Mouse (Mus musculus): ENCODE measurements around the gene Igfn1.

Igfn1 gene

DNA sequence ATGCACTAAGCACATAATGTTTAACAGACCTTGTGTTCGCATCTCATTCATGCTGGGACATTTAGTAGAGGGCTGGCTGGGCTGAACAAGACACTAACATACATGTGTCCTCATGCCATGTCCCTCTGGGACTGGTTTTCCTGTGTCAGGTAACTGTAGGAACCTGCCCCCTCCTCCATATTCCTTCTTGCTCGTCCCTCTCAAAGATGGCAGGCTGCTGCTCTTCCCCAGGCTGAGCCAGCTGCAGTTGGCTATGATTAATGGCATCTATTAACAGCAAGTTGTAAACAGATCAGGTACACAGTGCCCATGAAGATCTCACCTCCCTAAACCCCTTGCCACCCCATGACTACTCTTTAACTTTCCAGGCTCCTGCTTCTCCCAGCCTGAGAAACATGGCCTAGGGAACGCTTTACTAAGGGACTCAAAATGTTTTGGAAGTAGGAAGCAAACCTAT is at the start of gene Igfn1:
Gene Igfn1 (minus strand): TSS at position 51 of the 457 bp plus-strand sequence.
- no peak for DNase-seq (ENCODE audit: low spot score)

- no peak for DNase-seq (ENCODE audit: low spot score)
Measured at GRCm38 (mm10) chr1:136055771-136056170, 49.6 kb upstream of the Igfn1 start.

GRCm38 (mm10) chr1:136052547-136052946 is 46.4 kb upstream of the Igfn1 start, which contains the start of gene Cacna1s:
Gene Cacna1s (plus strand): TSS chr1:136052750.
- DNase-seq (ENCODE audit: low spot score), result no peak

- peak; percentile 70 for DNase-seq (ENCODE audit: low spot score)
Measured at GRCm38 (mm10) chr1:136051465-136051864, 45.3 kb upstream of the Igfn1 start.

- peak; percentile 11 for DNase-seq (ENCODE audit: low spot score)
Measured at GRCm38 (mm10) chr1:136051013-136051315, 44.8 kb upstream of the Igfn1 start.

DNA sequence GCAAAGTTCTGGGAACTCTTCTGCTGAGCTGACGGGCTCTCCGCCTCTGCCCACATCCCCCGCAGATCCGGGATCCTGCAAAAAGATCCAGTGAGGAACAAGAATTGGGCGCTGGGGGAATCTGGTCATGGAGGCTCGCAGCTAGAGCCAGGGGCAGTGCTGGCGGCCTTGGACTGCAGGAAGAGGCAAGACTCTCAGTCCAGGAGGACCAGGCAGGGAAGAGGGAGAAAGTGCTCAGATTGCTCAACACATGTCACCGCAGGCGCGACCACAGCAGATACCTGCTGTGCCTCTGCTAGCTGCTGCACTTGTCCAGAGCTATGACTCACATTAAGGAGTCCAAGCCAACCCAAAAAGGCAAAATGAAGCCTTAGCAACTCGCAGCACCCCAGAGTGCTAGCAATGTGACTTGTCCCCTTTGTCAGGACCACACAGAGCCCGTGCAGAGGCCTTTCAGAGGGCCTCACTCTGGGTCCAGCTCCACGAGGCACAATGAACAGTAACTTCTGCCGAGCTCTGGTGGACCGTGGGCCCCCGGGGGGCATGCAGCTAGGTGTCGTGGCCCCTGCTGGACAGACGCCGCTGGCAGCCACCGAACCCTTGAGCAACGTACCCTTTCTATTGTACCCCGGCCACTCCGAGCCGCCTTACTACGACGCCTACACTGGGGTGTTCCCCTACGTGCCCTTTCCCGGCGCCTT is 44.3 kb upstream of the Igfn1 start, which contains the start of gene Ascl5:
Gene Ascl5 (plus strand): TSS at position 493 of the 701 bp plus-strand sequence.
- DNase-seq (ENCODE audit: low spot score), result no peak

DNA sequence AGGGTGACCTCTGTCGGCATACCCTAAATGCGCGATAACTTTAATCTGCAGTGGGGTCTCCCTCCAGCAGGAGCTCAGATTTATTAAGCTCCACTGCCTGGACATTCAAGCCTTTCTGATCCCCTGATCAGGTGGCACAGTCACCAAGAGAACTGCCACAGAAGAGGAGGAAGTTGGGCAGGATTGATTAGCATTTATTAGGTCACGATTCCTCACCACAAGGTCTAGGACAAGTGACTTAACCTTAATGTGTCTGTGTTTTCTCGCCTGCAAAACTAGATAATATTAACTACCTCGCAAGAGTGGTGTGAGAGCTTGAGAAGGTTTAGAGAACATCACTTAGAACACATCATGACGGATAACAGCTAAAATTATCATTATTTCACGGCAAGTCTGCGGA is 41.8 kb upstream of the Igfn1 start:
- DNase-seq (ENCODE audit: low spot score), result no peak

GRCm38 (mm10) chr1:136047432-136047831 is 41.3 kb upstream of the Igfn1 start:
- DNase-seq (ENCODE audit: low spot score), result no peak

- peak; percentile 26 for DNase-seq (ENCODE audit: low spot score)
Measured at GRCm38 (mm10) chr1:136045774-136046173, 39.6 kb upstream of the Igfn1 start.

DNA sequence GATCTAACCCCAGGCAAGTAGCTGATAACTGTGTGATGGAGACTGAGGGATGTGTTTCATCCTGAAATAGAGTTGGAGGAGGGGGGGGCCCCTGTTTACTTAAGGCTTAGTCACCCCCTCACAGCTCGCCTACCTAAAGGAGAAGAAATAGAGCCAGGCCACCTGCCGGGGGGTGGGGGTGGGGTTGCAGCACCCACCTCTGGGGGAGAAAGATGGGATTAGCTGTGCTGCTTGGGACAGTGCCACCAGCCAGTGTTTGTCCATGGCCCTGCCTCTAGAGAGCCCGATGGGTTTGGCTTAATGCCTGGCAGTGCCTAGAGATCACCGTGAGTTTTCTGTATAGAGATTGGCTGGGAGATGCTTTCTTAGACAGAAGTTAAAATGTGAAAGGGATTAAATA is 34.7 kb upstream of the Igfn1 start:
- no peak for DNase-seq (ENCODE audit: low spot score)

DNA sequence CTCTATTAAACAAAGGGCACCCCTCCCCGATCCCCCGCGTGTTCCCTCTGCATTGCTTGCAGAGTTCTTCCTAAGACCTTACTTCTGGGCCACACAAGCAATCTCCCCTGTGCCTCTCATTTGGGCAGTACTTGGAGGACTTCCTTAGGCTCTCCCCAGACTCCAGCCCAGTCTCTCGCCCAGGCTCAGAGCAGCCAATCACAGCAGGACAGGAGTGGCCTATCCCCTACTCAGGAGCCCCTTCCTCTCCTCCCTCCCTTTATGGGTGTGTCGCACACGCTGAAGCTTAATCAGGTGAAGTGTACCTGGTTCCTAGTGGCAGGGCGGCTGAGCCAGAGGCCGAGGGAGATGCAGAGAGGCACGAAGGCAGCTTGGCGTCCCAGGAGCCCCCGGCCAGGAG is 34.3 kb upstream of the Igfn1 start:
- no peak for DNase-seq (ENCODE audit: low spot score)

GRCm38 (mm10) chr1:136038746-136039538 is 32.8 kb upstream of the Igfn1 start:
- DNase-seq (ENCODE audit: low spot score), result no peak

DNA sequence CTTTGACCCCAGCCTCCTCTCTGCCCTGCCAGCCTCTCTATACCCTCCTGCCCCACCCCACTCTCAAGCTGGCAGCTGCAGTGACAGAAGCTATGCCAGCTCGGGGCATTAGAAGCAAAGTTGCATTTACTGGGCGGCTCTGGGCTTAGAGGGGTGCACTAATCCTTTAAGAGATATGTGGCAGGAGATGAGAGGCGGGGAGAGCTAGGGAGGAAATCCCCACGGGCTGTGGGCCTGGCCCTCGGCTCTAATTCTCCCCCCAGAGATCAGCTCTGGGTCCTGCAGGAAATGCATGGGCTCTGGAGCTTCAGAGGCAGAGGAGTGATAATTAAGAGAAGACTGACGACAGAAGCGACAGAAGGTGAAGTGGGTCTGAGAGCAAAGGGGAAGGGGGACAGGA is 26.8 kb upstream of the Igfn1 start:
- DNase-seq (ENCODE audit: low spot score), result no peak

DNA sequence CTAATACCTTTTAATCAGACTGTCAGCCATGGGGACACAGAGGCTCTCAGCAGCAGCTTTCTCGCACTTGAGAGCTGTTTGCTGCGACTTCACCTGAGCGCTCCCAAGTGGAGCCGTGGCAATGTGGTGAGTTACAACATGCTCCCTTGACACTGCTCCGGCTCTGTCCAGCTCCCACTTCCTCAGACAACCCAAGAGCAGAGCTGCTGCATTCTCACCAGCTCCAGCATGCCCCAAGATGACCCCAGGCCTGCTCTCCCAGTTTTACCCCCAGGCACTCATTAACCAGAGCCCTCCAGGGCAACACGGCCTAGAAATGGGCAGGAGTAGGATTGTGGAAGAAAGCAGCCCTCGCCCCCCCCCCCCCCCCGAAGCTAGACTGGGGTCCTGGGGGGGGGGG is 25.6 kb upstream of the Igfn1 start:
- no peak for DNase-seq (ENCODE audit: low spot score)

DNA sequence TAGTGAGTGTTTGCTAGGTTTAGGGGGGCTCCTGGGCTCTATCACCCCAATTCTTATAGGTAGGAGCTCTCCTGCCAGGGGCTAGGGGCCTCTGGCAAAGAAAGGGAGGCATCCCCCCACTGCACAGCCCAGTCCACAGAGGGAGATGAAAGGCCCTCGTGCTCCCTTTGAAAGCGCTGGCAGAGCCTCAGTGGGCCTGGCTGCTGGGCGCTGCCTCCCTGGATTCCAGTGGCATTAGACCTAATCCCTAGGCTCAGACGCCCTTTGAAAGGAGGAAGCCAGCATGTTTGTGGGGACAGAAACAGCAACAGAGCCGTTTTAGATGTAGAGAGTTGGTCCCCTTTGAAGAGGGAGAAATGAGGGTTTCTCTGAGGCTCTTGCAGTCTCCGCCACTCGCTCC is 24.1 kb upstream of the Igfn1 start:
- no peak for DNase-seq (ENCODE audit: low spot score)

DNA sequence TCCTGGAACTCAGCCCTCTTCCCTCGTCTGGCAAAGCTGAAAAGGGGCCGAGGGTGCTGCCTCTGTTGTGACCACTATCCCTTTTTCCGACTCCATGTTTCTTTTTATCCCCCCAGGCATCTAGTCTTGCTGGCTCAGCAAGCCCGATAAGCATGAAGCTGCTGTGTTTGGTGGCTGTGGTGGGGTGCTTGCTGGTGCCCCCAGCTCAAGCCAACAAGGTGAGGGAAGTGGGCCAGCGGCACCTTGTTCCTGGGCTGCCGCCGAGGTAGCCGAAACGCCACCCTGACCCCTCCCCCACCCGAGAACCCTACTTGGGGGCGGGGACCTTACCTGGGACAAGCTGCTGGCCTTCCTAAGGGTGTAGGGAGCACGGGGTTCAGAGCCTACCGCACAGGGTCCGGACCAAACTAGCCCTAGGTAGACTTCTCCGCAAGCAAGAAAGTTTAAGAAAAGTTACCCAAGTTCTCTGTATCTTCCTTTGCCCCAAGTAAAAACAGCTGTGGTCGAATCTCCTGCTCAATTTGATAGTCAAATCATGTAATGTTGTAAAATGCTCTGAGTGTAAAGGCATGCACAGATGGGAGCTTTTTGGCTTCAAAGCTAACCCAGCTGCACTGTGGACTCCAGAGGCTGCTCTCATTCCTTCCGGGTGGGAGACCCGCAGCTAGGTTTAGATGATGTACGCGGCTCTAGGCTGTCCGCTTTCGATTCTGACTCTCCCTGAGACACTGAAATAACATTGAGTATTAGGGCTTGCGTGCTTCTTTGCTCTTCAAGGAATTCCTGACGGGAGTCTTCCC is 12.4 kb upstream of the Igfn1 start:
- DNase-seq (ENCODE audit: low spot score), result peak; percentile 38

DNA sequence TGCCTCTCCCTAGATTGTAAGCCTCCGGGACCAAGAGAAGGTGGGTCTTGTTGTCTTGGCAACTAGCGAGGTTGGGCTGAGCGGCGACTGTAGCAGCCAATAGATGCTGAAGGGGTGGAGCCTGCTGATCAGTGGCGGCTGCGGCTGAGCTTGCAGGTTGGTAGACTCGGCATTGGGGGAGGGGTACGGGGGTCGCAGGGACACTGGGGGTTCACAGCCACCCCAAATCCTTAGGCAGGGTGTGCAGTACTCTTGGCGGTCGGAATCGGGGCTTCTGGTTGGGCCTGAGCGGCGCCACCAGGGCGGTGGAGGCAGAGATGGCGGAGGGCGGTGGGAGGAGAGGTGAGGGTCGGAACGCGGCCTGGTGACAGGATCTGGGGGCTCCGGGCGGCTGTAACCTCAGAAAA is 11.8 kb upstream of the Igfn1 start:
- DNase-seq (ENCODE audit: low spot score), result peak; percentile 92

DNA sequence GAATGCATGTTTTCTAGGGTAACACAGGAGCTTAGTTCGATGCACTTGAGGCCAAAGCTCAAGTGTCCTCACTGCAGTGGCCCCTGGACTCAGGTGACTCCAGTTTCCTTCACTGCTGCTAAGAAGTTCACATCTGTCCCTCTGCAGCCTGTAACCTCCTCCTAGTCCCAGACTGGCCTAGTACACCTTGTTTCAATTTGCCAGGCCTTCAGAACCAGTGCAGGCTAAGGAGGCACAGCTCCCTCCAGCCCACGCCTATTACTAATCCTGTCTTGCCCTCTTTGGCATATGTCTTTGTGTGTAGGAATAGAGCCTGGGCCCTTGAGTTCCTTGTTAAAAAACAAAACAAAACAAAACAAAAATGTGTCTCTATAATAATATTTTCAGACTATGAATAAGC is 11.2 kb upstream of the Igfn1 start:
- no peak for DNase-seq (ENCODE audit: low spot score)

- no peak for DNase-seq (ENCODE audit: low spot score)
Measured at GRCm38 (mm10) chr1:136014796-136015502, 8.8 kb upstream of the Igfn1 start.

- DNase-seq (ENCODE audit: low spot score), result no peak
Measured at GRCm38 (mm10) chr1:136013513-136013912, 7.4 kb upstream of the Igfn1 start.

DNA sequence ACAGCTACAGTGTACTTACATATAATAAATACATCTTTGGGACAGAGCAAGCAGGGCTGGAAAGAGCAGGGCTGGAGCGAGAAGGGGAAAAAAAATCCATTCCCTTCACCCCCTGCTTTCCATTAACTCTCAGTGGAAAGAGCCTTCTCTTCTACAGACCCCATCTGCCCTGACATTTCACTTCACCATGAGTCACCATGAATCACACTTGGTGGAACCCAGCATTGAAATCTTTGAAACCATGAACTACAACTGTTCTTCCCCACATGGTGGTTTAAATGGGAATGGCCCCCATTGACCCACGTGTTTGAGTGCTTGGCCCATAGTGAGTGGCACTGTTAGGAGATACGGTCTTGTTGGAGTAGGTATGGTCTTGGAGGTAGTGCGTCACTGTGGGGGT is 4.1 kb upstream of the Igfn1 start:
- no peak for DNase-seq (ENCODE audit: low spot score)

- no peak for DNase-seq (ENCODE audit: low spot score)
Measured at GRCm38 (mm10) chr1:136008159-136008533, 2.0 kb upstream of the Igfn1 start.

Measured in testis, postnatal 14 days (tissue).